Mouse (Mus musculus) lung, postnatal 25 days (tissue): ENCODE results near the gene Gsto1.
"Not testable (repeated sequence)": the region's sequence is repeated elsewhere in the genome, so short reads cannot be mapped to it uniquely, and the experiment has no call there.

Experiments used
- DNase-seq: peaks from one replicate; pipeline ENCODE4 v3.0.0; 2022; ENCODE audit warnings: low spot score

The Gsto1 gene

DNA sequence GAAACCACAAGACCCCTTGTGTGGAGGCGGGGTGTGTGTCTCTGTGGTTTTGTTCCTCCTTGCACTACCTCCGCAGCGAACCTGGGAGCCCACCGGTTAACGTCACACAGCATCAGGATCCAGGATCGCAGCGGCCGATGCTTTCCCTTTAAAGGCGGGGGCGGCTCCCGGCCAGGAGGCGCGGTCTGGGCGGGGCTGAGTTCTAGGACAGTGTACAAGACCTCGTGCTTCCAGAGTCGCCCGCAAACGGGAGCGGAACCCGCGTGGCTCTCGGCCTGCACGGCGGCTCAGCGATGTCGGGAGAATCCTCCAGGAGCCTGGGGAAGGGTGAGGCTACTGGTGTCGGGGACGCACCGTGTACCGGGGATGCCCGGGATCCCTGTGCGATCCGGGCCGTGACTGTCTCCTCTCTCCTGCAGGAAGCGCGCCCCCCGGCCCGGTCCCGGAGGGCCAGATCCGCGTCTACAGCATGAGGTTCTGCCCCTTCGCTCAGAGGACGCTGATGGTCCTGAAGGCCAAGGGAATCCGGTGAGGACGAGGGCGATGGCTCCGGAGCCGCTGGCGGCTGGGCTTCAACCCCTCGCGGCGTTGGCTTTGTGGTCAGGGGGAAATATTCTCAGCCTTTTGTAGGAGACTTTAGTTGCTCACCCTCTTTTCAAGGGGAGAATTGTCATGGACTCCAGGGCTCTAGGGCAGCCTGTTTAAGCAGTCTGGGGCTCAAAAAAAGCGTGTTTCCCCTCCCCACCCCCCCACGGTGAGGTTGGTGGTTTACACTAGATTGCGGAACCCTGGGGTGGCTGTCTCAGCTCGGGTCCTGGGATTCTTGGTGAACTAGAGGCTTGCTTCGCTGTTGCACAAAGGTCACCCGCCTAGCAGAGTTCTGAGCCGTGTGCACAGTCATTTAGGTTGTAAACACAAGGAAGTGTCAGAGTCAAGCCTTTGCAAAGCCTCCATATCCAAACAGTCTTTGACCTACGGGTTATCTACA, at the start of gene Gsto1:
TSS of gene Gsto1 (plus strand) at position 175 of the 988 bp plus-strand sequence.
- peak; percentile 89 for DNase-seq

DNA sequence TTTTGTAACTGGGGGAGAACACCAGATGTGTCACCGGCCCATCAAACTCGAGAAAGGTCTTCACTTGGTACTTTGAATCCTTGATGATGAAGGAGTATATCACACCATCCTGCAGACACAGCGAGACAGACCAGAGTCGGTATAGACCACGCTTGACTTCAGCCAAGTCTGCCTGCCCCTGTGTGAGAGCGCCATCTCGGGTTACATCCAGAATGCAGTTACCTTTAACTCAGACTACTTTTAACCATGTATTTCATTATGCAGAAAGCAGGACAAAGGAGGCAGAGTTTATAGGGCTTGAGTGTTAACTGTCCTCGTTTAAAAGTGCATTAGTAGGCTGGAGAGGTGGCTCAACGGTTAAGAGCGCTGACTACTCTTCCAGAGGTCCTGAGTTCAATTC, 42.7 kb upstream of the Gsto1 start:
- DNase-seq: no peak

GRCm38 (mm10) chr19:47814721-47815120, 40.0 kb upstream of the Gsto1 start:
- DNase-seq: no peak

DNA sequence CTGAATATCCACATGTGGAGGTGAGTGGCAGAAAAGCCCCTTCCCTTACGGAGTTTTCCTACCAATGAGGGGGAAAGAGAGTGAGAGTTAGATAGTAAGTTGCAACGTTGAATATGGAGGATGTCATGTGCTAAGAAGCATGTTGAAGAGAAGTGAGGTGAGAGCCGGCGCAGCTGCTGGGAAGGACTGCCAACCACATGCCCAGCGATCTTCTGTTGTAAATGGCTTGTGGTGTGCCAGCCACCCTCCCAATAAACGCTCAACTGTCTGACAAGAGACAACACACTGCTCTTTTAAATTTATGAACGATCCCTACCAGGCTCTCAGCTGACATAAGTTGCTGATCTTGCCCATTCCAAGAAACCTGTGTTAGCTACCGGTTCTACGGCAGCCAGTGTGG, 37.1 kb upstream of the Gsto1 start:
- no peak for DNase-seq

GRCm38 (mm10) chr19:47820832-47821493, 33.8 kb upstream of the Gsto1 start:
- DNase-seq: peak; percentile 71

GRCm38 (mm10) chr19:47821494-47821872, 33.3 kb upstream of the Gsto1 start:
- DNase-seq: no peak

- DNase-seq: peak; percentile 29
Measured at GRCm38 (mm10) chr19:47822143-47822796, 32.5 kb upstream of the Gsto1 start.

DNA sequence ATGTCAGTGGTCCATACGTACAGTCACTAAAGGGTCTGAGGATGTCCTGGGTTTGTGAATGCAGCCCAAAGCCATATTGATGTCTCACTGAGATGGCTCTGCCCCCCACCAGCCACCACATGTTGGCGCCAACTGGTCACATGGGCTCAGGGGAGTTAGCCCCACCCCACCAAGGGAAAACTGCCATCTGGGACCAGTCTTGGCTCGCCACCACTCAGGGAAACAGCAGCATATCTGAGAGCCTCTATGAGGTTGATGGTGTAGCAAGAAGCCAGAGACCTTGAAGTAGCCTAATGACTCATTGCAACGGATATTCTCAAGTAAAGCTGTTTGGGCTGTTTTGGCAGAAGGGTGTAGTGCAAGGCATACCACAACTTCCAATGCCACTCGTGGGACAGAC, 30.7 kb upstream of the Gsto1 start:
- no peak for DNase-seq

- DNase-seq: no peak
Measured at GRCm38 (mm10) chr19:47829913-47830450, 24.8 kb upstream of the Gsto1 start.

- DNase-seq: no peak
Measured at GRCm38 (mm10) chr19:47831111-47831510, 23.7 kb upstream of the Gsto1 start.

DNA sequence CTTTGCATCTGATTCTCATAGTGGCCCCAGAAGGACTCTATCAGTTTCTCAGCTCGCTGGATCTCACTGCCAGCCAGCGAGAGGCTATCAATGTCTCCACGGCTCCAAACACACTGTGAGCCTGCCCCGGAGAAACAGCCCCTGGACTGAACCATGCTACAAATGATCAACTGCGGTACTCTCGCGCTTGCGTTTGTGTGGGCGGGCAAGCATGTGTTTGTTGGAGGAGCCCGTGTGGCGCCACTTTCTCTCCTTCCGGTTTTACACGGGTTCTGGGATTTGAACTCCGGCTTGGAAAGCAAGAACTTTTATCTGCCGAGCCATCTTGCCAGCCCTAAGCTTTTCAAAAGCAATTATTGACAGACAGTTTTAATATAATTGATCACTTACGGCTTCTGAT, 22.5 kb upstream of the Gsto1 start:
- no peak for DNase-seq

- DNase-seq: peak; percentile 62
Measured at GRCm38 (mm10) chr19:47834614-47835013, 20.2 kb upstream of the Gsto1 start.

GRCm38 (mm10) chr19:47835776-47836175, 19.0 kb upstream of the Gsto1 start:
- no peak for DNase-seq

GRCm38 (mm10) chr19:47836701-47837526, 17.9 kb upstream of the Gsto1 start:
- peak; percentile 65 for DNase-seq

DNA sequence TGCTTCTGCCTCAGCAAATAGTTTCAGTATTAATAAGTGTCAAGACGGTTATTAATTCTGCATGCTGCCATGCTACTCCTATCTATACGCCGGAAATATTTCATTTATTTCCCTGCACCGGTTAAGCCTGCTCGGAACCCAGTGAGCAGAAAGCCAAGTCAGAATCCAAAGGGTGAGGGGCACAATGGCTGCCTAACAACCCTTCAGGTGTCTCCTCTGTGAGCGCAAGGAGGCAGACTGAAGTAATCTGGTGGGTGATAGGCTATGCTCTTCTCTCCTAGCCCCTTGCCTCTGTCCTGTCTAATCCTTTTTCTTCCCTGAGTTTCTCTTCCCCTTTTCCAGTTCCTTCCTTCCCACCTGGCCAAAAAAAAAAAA, 17.3 kb upstream of the Gsto1 start:
- DNase-seq: no peak

DNA sequence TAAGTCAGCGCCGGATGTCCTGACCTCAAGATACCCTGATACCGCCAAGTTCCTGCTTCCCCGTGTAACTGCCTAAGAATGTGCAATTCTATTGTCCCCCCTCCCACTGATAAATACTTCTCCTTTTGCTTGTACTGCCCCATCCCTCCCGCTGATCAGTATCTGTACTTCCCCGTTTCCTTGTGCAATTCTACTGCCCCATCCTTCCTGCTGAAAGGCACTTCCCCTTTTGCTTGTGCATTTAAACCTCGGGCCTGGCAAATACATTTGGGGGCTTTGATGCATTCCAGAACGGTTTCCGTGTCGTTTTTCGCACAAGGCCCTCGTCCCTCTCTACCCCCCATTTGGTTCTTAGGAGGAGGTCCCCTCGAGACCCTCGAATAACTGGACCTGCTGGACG, 13.5 kb upstream of the Gsto1 start:
- DNase-seq: not testable (repeated sequence)

DNA sequence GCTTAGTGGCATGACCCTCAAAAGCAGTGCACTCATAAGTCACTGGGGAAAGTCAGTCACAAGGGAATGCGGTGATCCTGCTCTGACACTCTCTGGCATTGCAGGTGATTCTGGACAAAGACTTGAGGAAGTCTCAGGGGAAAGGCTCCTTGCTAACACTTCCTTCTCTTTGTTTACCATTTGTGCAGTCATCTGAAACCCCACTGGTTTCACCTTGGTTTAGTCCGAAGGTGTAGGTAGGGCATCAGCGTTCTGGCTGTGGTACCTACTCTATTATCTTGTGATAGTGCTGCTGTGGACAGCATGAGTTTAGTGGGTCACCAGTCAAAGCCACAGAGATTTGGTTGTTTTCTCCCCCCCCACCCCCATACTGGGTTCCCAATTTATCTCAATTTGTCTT, 5.0 kb upstream of the Gsto1 start:
- DNase-seq: no peak

- DNase-seq: not testable (repeated sequence)
Measured at GRCm38 (mm10) chr19:47852131-47852530, 2.6 kb upstream of the Gsto1 start.

- DNase-seq: no peak
Measured at GRCm38 (mm10) chr19:47853053-47853452, 1.7 kb upstream of the Gsto1 start.

GRCm38 (mm10) chr19:47853951-47854795, 597 bp upstream of the Gsto1 start:
- DNase-seq: no peak
